Mouse (Mus musculus): ENCODE results near the gene Alg9. TPM values are rescaled to one million over a fixed set of nuclear protein-coding genes. Genes with fewer than 3 reads are reported as not detected.

The Alg9 gene
- polyA plus RNA-seq, 1 experiment = 18.0 TPM

- TF ChIP-seq GATA1 (IDR thresholded peaks at IDR 0.05; ENCODE audit: low read length) = no peak
Observed at GRCm38 (mm10) chr9:50852634-50853349, 78.0 kb downstream of the Alg9 start.

GRCm38 (mm10) chr9:50854376-50854775 is 79.6 kb downstream of the Alg9 start:
- no peak for TF ChIP-seq GATA1 (IDR thresholded peaks at IDR 0.05; ENCODE audit: low read length)

GRCm38 (mm10) chr9:50855133-50855766 is 80.4 kb downstream of the Alg9 start:
- peak; percentile 59 for TF ChIP-seq GATA1 (IDR thresholded peaks at IDR 0.05; ENCODE audit: low read length)

- no peak for TF ChIP-seq GATA1 (IDR thresholded peaks at IDR 0.05; ENCODE audit: low read length)
Observed at GRCm38 (mm10) chr9:50855780-50856179, 81.0 kb downstream of the Alg9 start.

- no peak for TF ChIP-seq GATA1 (IDR thresholded peaks at IDR 0.05; ENCODE audit: low read length)
Observed at GRCm38 (mm10) chr9:50856341-50857081, 81.7 kb downstream of the Alg9 start.

- no peak for TF ChIP-seq GATA1 (IDR thresholded peaks at IDR 0.05; ENCODE audit: low read length)
Observed at GRCm38 (mm10) chr9:50857082-50857641, 82.3 kb downstream of the Alg9 start.

GRCm38 (mm10) chr9:50858681-50859080 is 83.9 kb downstream of the Alg9 start:
- no peak for TF ChIP-seq GATA1 (IDR thresholded peaks at IDR 0.05; ENCODE audit: low read length)

- no peak for TF ChIP-seq GATA1 (IDR thresholded peaks at IDR 0.05; ENCODE audit: low read length)
Observed at GRCm38 (mm10) chr9:50861119-50861839, 86.5 kb downstream of the Alg9 start.

GRCm38 (mm10) chr9:50863824-50864223 is 89.0 kb downstream of the Alg9 start:
- no peak for TF ChIP-seq GATA1 (IDR thresholded peaks at IDR 0.05; ENCODE audit: low read length)

- no peak for TF ChIP-seq GATA1 (IDR thresholded peaks at IDR 0.05; ENCODE audit: low read length)
Observed at GRCm38 (mm10) chr9:50864877-50865276, 90.1 kb downstream of the Alg9 start.

- TF ChIP-seq GATA1 (IDR thresholded peaks at IDR 0.05; ENCODE audit: low read length) = no peak
Observed at GRCm38 (mm10) chr9:50865803-50866202, 91.0 kb downstream of the Alg9 start.

- TF ChIP-seq GATA1 (IDR thresholded peaks at IDR 0.05; ENCODE audit: low read length) = no peak
Observed at GRCm38 (mm10) chr9:50867015-50867414, 92.2 kb downstream of the Alg9 start.

GRCm38 (mm10) chr9:50868182-50868581 is 93.4 kb downstream of the Alg9 start:
- no peak for TF ChIP-seq GATA1 (IDR thresholded peaks at IDR 0.05; ENCODE audit: low read length)

- TF ChIP-seq GATA1 (IDR thresholded peaks at IDR 0.05; ENCODE audit: low read length) = no peak
Observed at GRCm38 (mm10) chr9:50873210-50873609, 98.4 kb downstream of the Alg9 start.

GRCm38 (mm10) chr9:50874031-50874430 is 99.2 kb downstream of the Alg9 start:
- TF ChIP-seq GATA1 (IDR thresholded peaks at IDR 0.05; ENCODE audit: low read length) = no peak

Data from G1E-ER4 (cell line).